Mouse (Mus musculus): Measurements from ENCODE around the gene Gm11037. TPM values are rescaled to one million over a fixed set of nuclear protein-coding genes. Genes with fewer than 3 reads are reported as not detected.
A peak's percentile ranks its signal among the peaks of the same experiment; 100 is the strongest.

Gm11037 gene
- polyA plus RNA-seq, 1 experiment from 2014 or later = not detected

- Histone ChIP-seq H3K4me2 (ENCODE audit: low read length) (no peak overlapping the region), H3K27ac (ENCODE audit: low read depth) (no peak overlapping the region), H3K9ac (ENCODE audit: low read length) (no peak overlapping the region), H3K4me3 (ENCODE audit: low read depth, low read length) (no peak overlapping the region), H3K4me1 (replicated peaks; ENCODE audit: control insufficient read depth, insufficient read depth, low read length) (no peaks in the 10 kb centered on the region; the same call in 1 of the 2 replicates), H3K9me3 (ENCODE audit: control insufficient read depth, low read length) (no peaks in the 10 kb centered on the region), H3K27me3 (replicated peaks; ENCODE audit: control insufficient read depth, insufficient read depth, low read length) (no peaks in the 10 kb centered on the region), H3K36me3 (ENCODE audit: control insufficient read depth, insufficient read depth, low read length) (peaks cover 42% of the 10 kb centered on the region)
- ATAC-seq (replicated peaks; ENCODE audit: low FRiP score, low TSS enrichment, low read depth) (no peak), DNase-seq (ENCODE audit: low spot score) (no peak)
- 77% methylated on average over 5 of the region's 5 CpGs for WGBS
Measured at GRCm38 (mm10) chr2:131140533-131140905, 7.2 kb downstream of the Gm11037 start.

- Histone ChIP-seq H3K4me2 (ENCODE audit: low read length) (no peak overlapping the region), H3K4me1 (replicated peaks; ENCODE audit: control insufficient read depth, insufficient read depth, low read length) (no peaks in the 10 kb centered on the region; the same call in 1 of the 2 replicates), H3K9me3 (ENCODE audit: control insufficient read depth, low read length) (no peaks in the 10 kb centered on the region), H3K36me3 (ENCODE audit: control insufficient read depth, insufficient read depth, low read length) (peaks cover 50% of the 10 kb centered on the region), H3K4me3 (ENCODE audit: low read depth, low read length) (no peak overlapping the region), H3K27me3 (replicated peaks; ENCODE audit: control insufficient read depth, insufficient read depth, low read length) (no peaks in the 10 kb centered on the region), H3K27ac (ENCODE audit: low read depth) (no peak overlapping the region), H3K9ac (ENCODE audit: low read length) (no peak overlapping the region)
- no peak for ATAC-seq (replicated peaks; ENCODE audit: low FRiP score, low TSS enrichment, low read depth)
- DNase-seq (ENCODE audit: low spot score) = no peak
- 93% methylated on average over 8 of the region's 8 CpGs for WGBS
Measured at GRCm38 (mm10) chr2:131141336-131141986, 8.2 kb downstream of the Gm11037 start.

- Histone ChIP-seq H3K4me2 (ENCODE audit: low read length) (no peak overlapping the region), H3K27me3 (replicated peaks; ENCODE audit: control insufficient read depth, insufficient read depth, low read length) (no peaks in the 10 kb centered on the region), H3K4me3 (ENCODE audit: low read depth, low read length) (no peak overlapping the region), H3K9ac (ENCODE audit: low read length) (no peak overlapping the region), H3K9me3 (ENCODE audit: control insufficient read depth, low read length) (no peaks in the 10 kb centered on the region), H3K36me3 (ENCODE audit: control insufficient read depth, insufficient read depth, low read length) (peaks cover 54% of the 10 kb centered on the region), H3K4me1 (replicated peaks; ENCODE audit: control insufficient read depth, insufficient read depth, low read length) (no peaks in the 10 kb centered on the region; the same call in 1 of the 2 replicates), H3K27ac (ENCODE audit: low read depth) (no peak overlapping the region)
- peak; percentile 59 for ATAC-seq (replicated peaks; ENCODE audit: low FRiP score, low TSS enrichment, low read depth)
- WGBS = 35% methylated on average over 18 of the region's 18 CpGs
- peak; percentile 89 for DNase-seq (ENCODE audit: low spot score)
Measured at GRCm38 (mm10) chr2:131142592-131142991, 9.3 kb downstream of the Gm11037 start.

- no peak overlapping the region for H3K27ac ChIP-seq (ENCODE audit: low read depth)
- ATAC-seq (replicated peaks; ENCODE audit: low FRiP score, low TSS enrichment, low read depth) = no peak
- no peak overlapping the region for H3K4me2 ChIP-seq (ENCODE audit: low read length)
Measured at GRCm38 (mm10) chr2:131143007-131143780, 9.9 kb downstream of the Gm11037 start.

DNA sequence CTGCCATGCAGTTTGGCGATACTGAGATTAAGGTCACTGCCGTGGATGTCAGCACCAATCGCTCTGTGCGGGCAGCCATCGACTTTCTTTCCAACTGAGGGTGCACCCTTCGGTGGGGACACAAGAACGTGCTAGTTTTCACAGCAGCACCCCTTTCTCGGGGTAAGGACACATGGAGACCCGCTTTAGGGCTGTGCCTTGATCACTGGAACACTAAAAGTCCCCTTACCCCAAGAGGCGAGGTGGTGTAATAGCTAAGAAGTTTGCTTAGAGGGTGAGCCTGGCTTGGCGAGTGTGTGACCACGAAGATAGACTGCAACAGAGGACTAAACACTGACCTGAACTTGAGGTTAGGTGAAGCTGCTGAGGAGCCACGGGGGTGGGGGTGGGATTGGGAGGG lies 11.8 kb downstream of the Gm11037 start:
- Histone ChIP-seq H3K4me1 (replicated peaks; ENCODE audit: control insufficient read depth, insufficient read depth, low read length) (no peaks in the 10 kb centered on the region; the same call in 1 of the 2 replicates), H3K27ac (ENCODE audit: low read depth) (no peak overlapping the region), H3K27me3 (replicated peaks; ENCODE audit: control insufficient read depth, insufficient read depth, low read length) (no peaks in the 10 kb centered on the region), H3K9me3 (ENCODE audit: control insufficient read depth, low read length) (no peaks in the 10 kb centered on the region), H3K9ac (ENCODE audit: low read length) (no peak overlapping the region), H3K36me3 (ENCODE audit: control insufficient read depth, insufficient read depth, low read length) (peaks cover 69% of the 10 kb centered on the region), H3K4me2 (ENCODE audit: low read length) (no peak overlapping the region), H3K4me3 (ENCODE audit: low read depth, low read length) (no peak overlapping the region)
- WGBS = 59% methylated on average over 13 of the region's 13 CpGs
- ATAC-seq (replicated peaks; ENCODE audit: low FRiP score, low TSS enrichment, low read depth) (no peak), DNase-seq (ENCODE audit: low spot score) (no peak)

More at GRCm38 (mm10) chr2:131143007-131143780, 9.9 kb downstream of the Gm11037 start:
- no peak for DNase-seq (ENCODE audit: low spot score)
- WGBS = 70% methylated on average over 22 of the region's 22 CpGs
- Histone ChIP-seq H3K9ac (ENCODE audit: low read length) (no peak overlapping the region), H3K27me3 (replicated peaks; ENCODE audit: control insufficient read depth, insufficient read depth, low read length) (no peaks in the 10 kb centered on the region), H3K4me3 (ENCODE audit: low read depth, low read length) (no peak overlapping the region), H3K9me3 (ENCODE audit: control insufficient read depth, low read length) (no peaks in the 10 kb centered on the region), H3K4me1 (replicated peaks; ENCODE audit: control insufficient read depth, insufficient read depth, low read length) (no peaks in the 10 kb centered on the region; the same call in 1 of the 2 replicates), H3K36me3 (ENCODE audit: control insufficient read depth, insufficient read depth, low read length) (peaks cover 57% of the 10 kb centered on the region)

DNA sequence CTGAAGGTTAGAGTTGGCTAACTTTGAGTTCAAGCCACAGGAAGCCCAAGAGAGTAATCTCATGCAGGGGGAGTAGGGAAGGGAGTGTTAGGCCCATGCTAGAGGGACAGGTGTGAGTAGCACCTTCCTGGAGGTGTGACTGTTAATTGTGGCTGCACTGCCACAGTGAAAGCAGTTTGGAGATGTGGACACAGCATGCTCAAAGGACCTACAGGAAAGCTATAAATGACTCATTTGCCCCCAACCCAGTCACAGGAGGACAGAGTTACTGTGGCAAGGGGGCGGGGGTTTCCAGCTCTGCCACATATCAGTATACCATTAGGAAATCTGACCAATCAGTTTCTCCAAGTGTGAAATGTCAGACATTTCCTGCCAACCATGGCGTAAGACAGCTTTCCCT lies 12.2 kb downstream of the Gm11037 start:
- WGBS = 89% methylated on average over 2 of the region's 2 CpGs
- Histone ChIP-seq H3K9ac (ENCODE audit: low read length) (no peak overlapping the region), H3K9me3 (ENCODE audit: control insufficient read depth, low read length) (no peaks in the 10 kb centered on the region), H3K4me2 (ENCODE audit: low read length) (no peak overlapping the region), H3K4me1 (replicated peaks; ENCODE audit: control insufficient read depth, insufficient read depth, low read length) (no peaks in the 10 kb centered on the region; the same call in 1 of the 2 replicates), H3K27me3 (replicated peaks; ENCODE audit: control insufficient read depth, insufficient read depth, low read length) (no peaks in the 10 kb centered on the region), H3K4me3 (ENCODE audit: low read depth, low read length) (no peak overlapping the region), H3K36me3 (ENCODE audit: control insufficient read depth, insufficient read depth, low read length) (peaks cover 69% of the 10 kb centered on the region), H3K27ac (ENCODE audit: low read depth) (no peak overlapping the region)
- DNase-seq (ENCODE audit: low spot score) (no peak), ATAC-seq (replicated peaks; ENCODE audit: low FRiP score, low TSS enrichment, low read depth) (no peak)

GRCm38 (mm10) chr2:131146193-131147042 lies 13.1 kb downstream of the Gm11037 start:
- no peak overlapping the region for H3K9ac ChIP-seq (ENCODE audit: low read length)
- no peak overlapping the region for H3K4me3 ChIP-seq (ENCODE audit: low read depth, low read length)
- no peaks in the 10 kb centered on the region for H3K9me3 ChIP-seq (ENCODE audit: control insufficient read depth, low read length)
- no peak for ATAC-seq (replicated peaks; ENCODE audit: low FRiP score, low TSS enrichment, low read depth)
- no peak overlapping the region for H3K4me2 ChIP-seq (ENCODE audit: low read length)
- H3K27me3 ChIP-seq (replicated peaks; ENCODE audit: control insufficient read depth, insufficient read depth, low read length) = no peaks in the 10 kb centered on the region
- no peaks in the 10 kb centered on the region; the same call in 1 of the 2 replicates for H3K4me1 ChIP-seq (replicated peaks; ENCODE audit: control insufficient read depth, insufficient read depth, low read length)
- DNase-seq (ENCODE audit: low spot score) = no peak
- peaks cover 69% of the 10 kb centered on the region for H3K36me3 ChIP-seq (ENCODE audit: control insufficient read depth, insufficient read depth, low read length)
- no peak overlapping the region for H3K27ac ChIP-seq (ENCODE audit: low read depth)
- 84% methylated on average over 21 of the region's 21 CpGs for WGBS

GRCm38 (mm10) chr2:131147043-131147365 lies 13.7 kb downstream of the Gm11037 start:
- no peak for DNase-seq (ENCODE audit: low spot score)
- 94% methylated on average over 8 of the region's 8 CpGs for WGBS

More at GRCm38 (mm10) chr2:131147043-131147365, 13.7 kb downstream of the Gm11037 start:
- ATAC-seq (replicated peaks; ENCODE audit: low FRiP score, low TSS enrichment, low read depth) = no peak
- H3K9ac ChIP-seq (ENCODE audit: low read length) = no peak overlapping the region
- H3K27ac ChIP-seq (ENCODE audit: low read depth) = no peak overlapping the region
- H3K9me3 ChIP-seq (ENCODE audit: control insufficient read depth, low read length) = no peaks in the 10 kb centered on the region
- H3K4me2 ChIP-seq (ENCODE audit: low read length) = no peak overlapping the region
- peaks cover 73% of the 10 kb centered on the region for H3K36me3 ChIP-seq (ENCODE audit: control insufficient read depth, insufficient read depth, low read length)
- no peak overlapping the region for H3K4me3 ChIP-seq (ENCODE audit: low read depth, low read length)
- H3K27me3 ChIP-seq (replicated peaks; ENCODE audit: control insufficient read depth, insufficient read depth, low read length) = no peaks in the 10 kb centered on the region
- H3K4me1 ChIP-seq (replicated peaks; ENCODE audit: control insufficient read depth, insufficient read depth, low read length) = no peaks in the 10 kb centered on the region; the same call in 1 of the 2 replicates

Data from intestine, embryonic 14.5 days (tissue).